Mouse (Mus musculus) embryonic fibroblast, embryonic 13.5 days (primary cell): ENCODE data around the gene Tctn1.

Experiments used
- CTCF ChIP-seq: IDR thresholded peaks from 2 replicates; pipeline ENCODE4 v1.5.1; 2011; ENCODE audit warnings: mild to moderate bottlenecking, control low read depth, low read length, moderate library complexity, borderline replicate concordance; ENCODE audit not compliant: insufficient read depth
- POLR2A ChIP-seq: IDR thresholded peaks from 2 replicates; pipeline ENCODE4 v1.6.1; 2011; ENCODE audit warnings: low read depth, mild to moderate bottlenecking, control low read depth, low read length, moderate library complexity

- TF ChIP-seq CTCF, result no peak
- no peak for TF ChIP-seq POLR2A
Observed at GRCm38 (mm10) chr5:122278946-122279345, 14.7 kb upstream of the Tctn1 start.
